Mouse (Mus musculus) mesoderm, embryonic 11.5 days (tissue): ENCODE measurements around the gene Rpl22l1.
"Not testable (repeated sequence)": the region's sequence is repeated elsewhere in the genome, so short reads cannot be mapped to it uniquely, and the experiment has no call there.

ENCODE experiments used
- DNase-seq: peaks from one replicate; pipeline ENCODE4 v3.0.0-alpha.2; 2012; ENCODE audit warnings: low read depth, low spot score

The Rpl22l1 gene

DNA sequence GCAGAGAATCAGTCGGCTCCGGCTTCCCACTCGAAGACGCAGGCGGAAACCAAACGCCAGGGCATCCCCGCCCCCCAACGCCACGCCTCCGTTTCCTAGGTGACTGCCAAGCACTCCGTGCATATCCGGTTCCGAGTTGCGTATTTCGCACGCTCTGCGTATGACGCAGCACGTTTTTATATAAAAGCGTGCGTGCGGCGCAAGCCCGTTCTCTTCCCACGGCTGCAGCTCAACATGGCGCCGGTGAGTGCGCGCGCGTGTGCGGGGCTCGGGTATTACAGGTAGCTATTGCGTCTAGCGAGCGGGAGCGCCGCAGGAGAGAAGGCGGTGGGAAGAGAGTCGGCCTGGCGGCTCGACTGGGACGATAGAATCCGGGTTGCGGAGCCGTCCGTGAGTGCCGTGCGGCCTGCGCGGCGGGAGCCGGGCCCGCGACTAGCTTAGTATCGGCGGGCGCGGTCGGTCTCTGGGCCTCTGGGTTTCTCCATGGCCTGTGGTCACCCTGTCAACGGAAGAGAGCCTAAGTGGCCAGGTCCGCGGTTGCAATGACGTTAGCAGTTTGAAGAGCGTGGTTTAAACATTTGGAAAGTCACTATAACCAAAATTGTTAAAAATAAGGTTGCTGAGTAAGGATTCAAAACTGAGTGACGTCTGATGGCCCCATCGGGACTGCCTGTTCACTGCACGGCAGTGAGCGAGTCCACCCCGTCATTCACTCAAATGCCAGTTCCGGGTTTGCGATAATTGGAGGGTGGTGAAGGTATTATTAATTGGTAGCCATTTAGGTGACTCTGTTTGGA is at the start of gene Rpl22l1:
Gene Rpl22l1, plus strand, starts transcription at position 136 of the 797 bp plus-strand sequence.
- peak; percentile 98 for DNase-seq

DNA sequence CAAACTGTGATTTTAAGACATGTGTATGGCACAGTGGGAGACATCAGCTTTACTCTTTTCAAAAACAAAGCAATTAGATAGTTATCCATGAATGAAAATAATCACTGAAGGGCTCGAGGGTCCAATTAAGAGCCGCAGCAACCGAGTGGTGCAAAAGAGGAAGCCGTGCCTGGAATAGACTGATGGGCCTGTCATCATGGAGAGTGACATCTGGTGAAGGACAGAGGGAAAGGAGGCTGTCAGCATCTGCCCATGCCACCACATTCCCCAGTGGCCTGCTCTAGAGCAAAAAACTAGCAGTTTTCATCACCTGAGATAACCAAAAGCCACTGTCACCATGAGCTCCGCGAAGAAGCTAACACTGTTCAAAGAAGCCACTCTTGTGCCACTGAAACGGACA is 49.8 kb upstream of the Rpl22l1 start:
- no peak for DNase-seq

DNA sequence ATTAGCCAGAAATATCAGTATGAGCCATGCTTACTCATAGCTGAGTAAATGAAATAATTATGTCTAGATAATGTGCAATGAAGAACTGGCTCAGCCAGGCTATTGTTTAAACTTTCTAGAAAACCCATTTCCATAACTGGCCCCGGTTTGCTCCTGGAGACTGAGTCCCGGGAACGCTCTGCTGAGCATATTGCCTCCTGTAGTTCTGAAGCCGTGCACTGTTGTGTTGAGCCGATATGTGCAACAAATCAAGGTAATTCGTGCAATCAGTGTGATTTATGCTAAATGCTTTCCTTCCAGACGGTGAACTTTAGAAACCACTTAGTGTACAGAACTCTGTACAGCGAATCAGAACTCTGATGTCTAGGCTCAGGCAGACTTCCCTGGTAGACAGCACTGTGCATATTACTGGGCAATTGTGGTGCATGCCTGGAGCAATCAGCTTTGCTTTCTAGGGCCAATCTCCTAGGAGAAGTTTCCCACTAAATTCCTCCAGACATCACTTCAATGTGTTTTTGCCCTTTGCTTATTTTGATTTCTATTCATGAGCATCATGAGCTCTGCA is 43.9 kb upstream of the Rpl22l1 start:
- no peak for DNase-seq

DNA sequence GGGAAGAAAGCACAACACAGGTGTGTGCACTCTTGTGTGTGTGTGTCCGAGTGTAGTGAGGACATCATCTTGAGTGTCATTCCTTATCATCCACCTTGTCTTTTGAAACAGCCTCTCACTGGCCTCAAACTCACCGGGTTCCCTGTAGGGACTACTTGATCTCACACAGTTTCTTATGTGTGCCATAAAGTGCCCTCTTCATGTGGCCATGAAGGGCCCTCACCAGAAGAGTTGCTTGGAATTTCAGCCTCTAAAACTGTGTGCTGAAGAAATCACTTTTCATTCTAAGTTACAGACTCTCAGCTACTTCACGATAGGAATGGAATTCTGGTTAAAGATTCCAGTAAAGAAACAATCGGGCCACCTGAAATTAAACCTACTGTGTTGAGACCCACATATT is 38.3 kb upstream of the Rpl22l1 start:
- DNase-seq = no peak

DNA sequence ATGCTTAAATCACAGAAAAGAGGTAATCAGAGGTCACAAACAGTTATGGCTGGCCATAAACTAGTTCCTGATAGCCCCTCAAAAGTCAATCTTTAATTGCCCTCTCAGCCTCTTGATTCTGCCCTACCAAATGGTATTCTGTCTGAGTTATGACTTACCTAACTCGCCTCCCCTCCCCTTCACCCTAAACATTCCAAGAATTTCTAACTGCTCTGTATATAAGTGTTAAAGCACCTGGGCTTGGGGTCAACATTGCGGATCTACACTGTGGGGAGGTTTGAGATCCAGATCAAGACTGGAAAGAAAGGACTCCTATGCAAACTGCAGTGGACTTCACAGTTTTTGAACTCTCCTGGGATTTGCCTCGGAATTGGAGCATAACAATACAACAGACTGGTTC is 37.0 kb upstream of the Rpl22l1 start:
- no peak for DNase-seq

DNA sequence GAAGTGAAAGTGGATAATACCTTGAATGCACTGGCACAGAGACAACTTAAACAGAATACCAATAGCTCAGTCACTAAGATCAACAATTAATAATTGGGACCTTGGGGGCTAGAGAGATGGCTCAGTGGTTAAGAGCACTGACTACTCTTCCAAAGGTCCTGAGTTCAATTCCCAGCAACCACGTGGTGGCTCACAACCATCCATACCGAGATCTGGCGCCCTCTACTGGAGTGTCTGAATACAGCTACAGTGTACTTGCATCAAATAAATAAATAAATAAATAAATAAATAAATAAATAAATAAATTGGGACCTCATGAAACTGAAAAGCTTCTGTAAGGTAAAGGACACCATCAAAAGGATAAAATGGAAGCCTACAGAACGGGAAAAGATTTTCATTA is 32.3 kb upstream of the Rpl22l1 start:
- not testable (repeated sequence) for DNase-seq

DNA sequence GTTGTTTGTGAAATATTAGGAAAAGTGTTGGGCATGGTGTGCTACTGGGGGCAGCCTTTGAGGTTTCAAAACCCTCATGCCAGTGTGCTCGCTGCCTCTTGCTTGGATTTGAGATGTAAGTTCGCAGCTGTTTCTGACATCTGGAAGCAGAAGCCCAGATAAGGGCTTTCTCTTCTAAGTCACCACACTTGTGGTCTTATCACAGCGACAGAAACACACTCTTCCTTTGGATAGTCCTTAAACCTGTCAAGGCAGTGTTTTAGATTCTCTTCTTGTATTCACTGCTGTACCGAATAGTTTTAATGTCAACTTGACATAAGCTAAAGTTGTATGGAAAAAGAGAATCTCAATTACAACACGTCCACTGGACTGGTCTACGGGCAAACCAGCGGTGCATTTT is 29.9 kb upstream of the Rpl22l1 start:
- no peak for DNase-seq

DNA sequence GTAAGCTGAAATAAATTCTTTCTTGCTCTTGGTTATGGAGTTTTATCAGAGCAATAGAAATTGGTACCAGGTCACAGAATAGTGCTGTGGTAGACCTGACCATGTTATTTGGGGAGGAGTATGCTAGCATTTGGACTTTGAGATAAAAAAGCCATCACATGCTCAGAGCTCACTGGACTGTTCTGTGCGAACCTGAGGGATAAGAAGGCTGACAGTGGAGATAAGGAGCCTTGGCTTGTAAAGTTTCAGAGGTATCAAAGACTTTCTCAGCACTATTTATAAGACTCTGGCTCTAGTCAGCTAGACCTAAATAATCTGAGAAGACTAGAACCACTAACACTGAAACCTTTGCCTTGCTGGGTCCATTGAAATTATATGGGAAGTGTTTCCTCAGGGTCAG is 29.3 kb upstream of the Rpl22l1 start:
- DNase-seq = no peak

DNA sequence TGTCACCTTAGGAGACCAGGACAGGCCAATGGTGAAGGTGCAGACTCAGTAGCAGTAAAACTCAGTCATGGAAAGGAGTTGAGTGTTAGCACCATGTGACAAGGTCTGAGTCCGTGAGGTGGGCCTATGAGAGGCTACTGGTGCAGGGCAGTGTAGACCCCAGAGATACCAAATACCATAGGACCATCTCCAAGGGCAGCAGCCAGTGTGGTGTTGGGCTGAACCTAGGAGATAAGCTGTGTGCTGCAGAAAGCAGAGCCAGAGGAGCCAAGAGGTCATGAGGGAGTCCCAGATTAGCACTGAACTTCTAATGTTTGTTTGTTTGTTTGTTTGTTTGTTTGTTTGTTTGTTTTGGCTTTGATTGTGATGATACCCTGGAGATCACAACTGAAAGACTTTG is 28.7 kb upstream of the Rpl22l1 start:
- no peak for DNase-seq

DNA sequence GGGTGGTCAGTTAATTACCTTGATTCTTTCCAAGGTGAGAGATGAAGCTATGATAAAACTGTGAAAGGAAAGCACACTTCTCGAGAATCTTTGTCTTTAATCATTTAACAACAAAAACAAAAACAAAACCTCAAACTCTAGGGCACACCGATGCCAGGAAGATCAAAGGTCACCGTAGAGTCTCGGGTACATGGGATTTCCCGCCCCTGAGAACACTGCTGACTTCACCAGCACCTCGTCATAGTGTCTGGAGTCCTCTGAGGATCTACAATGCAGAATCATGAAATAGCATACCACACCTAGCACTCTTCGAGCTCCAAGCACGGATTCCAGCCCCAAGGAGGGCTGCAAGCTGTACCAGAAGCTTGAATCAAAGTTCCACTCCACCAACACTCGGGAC is 24.7 kb upstream of the Rpl22l1 start:
- DNase-seq = no peak

DNA sequence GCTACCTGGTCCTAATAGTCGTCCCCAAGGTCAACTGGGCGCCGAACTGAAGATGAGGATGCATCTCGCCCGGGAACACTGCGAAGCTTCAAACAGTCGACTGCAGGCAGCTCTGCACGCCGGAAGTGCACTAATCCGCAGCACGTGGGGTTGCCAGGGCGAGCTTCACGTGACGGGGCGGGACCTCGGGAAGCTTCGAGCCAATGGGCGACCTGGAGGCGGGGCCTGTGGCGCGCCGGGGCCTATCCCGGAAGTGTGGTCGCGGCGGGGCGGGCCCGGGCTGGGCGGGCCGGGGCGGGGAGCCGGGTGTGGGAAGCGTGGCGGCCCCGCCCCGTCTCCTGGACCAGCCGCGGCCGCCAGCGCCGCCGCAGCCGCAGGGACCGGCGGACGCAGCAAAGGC is 24.2 kb upstream of the Rpl22l1 start, which contains the start of gene Eif5a2:
Gene Eif5a2, plus strand, starts transcription at position 283 of the 400 bp plus-strand sequence.
- DNase-seq = peak; percentile 92

DNA sequence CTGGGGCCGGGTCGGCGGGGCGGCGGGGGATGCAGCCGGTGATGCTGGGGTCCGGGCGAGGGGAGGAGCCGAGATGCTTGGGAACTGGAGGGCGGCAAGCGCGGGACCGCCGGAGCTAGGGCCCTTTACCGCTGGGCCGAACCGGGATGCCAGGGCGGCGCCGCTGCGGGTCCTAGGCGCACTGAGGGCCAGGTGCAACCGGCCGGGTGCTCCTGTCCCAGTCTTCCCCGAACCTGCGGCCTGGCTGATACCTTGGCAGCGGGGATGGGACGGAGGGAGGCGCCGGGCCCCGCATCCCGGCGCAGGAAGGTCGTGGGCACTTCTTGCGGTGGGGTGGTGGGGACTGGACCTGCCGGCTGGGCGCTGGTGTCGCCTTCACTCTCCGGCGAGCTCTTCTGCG is 23.8 kb upstream of the Rpl22l1 start:
- no peak for DNase-seq

DNA sequence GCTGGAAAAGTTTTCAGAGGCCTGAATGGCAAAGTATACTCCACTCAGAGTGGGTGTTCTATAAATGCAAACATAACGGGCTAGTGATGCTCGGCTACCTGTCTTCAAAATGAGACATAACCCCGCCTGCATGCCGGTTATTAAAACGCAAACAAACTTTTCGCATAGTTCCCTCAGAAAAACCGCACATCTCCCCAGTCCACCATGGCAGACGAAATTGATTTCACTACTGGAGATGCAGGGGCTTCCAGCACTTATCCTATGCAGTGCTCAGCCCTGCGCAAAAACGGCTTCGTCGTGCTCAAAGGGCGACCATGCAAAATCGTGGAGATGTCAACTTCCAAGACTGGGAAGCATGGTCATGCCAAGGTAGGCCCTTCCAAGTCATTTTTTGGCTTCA is 23.4 kb upstream of the Rpl22l1 start:
- DNase-seq = no peak

DNA sequence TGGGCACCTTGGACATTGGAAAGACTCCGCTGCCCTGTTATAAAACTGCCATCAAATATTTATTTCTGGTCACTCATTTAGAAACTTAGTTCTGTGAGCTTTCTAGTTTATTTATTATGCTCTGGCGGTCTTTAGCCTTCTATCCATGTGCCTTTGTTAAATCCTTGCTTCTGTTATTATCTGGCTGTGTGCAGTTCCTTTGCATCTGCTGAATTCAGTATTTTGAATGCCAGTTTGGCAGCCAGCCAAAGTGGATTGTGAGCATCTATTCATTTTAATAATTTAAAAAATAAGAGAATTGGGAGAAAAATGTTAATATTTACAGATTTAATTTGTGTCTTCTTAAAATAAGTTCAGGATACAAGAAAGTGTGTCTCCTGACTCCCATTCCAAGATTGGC is 21.1 kb upstream of the Rpl22l1 start:
- DNase-seq = no peak

DNA sequence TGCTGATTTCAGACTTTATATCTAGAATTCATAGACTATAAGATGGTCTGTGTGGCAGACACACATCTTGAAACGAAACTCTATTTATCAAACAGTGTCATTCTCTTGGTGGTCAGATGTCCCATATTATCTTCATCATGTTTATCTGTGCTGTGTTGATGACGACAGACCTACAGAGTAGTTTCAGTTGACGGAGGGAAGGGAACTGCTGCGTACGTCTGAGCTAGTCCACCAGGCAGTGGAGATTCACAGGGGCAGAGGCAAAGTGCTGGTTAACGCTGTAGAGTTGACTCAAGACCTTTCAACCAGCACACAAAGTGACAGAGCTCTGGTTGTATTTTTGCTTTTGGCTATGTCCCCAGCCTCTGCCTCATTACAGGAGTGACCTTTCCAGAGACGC is 10.4 kb upstream of the Rpl22l1 start:
- no peak for DNase-seq

DNA sequence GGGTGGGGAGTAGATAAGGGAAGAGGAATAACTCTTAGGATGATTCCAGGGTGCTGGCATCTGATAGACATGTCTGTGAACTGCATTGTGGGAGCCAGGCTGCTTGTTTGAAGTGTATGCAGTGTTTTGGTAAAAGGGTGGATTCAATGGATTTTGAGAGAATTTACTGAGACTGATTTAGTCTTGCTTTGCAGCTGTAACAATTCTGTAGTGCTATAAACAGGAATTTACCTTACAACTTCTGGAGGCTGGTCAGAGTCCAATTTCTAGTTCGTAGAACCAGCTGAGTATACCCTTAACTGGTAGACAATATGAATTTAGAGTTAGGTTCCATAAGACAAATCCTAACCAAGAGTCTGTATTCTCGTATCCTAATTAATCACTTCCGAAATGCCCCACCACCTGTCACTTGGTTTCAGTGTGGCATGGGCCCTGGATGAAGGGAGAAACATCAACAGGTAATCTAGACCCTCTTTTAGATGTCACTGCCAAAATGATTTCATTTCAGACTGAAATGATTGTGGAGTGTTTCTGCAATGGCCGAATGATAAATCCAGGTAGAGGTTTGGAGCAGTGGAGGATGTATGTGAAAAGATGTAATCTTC is 2.9 kb downstream of the Rpl22l1 start:
- no peak for DNase-seq

DNA sequence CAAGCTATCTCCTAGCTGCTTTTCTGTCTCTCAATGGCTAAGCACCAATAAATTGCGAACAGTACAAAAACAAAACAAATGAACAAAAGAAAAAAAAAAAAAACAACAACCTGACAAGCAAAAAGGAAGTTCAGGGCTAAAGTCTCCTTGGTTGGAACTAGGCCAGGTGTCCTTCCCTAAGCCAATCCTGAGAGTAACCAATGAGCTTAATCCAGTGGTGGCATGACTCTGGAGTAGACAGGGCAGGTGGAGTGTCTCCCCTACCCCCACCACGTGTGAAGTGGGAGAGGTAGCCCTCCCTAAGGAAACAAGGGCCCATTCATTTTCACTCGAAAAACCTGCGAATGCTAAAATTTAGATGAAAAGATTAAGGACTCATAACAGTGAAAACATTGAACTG is 6.2 kb downstream of the Rpl22l1 start:
- no peak for DNase-seq

DNA sequence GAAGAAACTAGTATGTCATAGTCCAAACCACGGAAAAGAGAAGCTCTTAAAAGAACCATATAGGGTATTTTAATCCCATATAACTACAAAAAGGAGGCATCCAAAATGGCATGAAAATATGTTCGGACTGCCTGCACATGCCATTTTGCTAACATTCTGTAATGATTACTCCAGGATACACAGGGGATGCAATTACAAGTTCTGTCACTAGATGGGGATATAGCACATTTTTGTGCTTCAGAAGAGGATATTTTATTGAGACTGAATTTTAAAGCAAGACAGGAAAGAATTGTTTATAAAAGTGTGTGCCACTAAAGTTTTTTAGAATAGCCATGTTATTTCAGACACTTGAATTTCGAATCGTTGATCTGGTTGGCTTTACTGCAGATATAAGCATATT is 9.1 kb downstream of the Rpl22l1 start:
- DNase-seq = peak; percentile 80

DNA sequence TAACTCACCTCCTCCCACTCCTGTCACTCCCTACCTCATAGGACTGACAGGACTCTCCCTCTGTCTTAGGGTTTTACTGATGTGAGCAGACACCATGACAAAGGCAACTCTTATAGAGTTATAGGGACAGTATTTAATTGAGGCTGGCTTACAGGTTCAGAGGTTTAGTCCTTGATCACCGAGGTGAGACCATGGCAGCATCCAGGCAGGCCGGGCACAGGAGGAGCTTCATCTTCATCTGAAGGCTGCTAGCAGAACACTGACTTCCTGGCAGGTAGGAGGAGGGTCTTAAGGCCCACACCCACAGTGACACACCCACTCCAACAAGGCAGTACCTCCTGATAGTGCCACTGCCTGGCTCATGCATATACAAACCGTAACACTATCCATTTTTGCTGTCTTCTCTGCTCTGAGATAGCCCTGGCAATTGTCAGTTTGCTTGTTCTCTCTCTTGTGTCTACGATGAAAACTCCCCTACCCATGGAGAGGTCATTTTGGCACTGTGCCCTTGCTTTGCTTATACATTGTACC is 10.8 kb downstream of the Rpl22l1 start:
- DNase-seq = no peak

DNA sequence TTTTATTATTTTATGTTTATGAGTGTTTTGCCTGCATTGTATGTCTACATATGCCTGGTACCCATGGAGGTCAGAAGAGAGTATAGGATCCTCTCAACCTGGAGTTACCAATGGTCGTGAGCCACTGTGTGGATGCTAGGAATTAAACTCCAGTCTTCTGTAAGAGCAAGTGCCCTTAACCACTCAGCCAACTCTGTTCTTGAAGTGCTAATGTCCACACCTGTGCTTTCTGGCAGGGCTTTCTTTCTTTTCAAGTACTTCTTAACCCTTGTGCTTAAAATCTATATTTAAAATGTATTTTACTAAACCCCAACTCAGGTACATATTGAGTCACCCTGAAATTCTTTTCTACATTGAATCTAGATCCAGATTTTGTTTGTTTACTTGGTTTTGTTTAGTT is 21.0 kb downstream of the Rpl22l1 start:
- no peak for DNase-seq

DNA sequence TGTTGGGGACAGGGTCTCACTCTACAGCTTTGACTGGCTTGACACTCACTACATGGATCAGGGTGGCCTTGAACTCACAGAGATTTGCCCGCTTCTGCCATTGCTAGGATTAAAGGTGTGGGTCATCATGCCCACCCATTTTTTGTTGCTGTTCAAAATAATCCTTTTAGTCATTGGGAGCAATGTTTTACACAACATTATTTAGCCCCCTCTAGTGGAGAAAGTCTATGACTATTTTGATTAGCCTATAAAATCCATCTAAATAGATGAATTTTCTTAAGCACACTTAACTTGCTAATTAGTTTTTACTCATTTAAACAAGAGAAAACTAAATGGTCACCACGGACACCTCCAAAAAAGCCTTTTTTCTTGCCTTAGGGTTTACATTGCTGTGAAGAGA is 22.4 kb downstream of the Rpl22l1 start:
- DNase-seq = no peak

DNA sequence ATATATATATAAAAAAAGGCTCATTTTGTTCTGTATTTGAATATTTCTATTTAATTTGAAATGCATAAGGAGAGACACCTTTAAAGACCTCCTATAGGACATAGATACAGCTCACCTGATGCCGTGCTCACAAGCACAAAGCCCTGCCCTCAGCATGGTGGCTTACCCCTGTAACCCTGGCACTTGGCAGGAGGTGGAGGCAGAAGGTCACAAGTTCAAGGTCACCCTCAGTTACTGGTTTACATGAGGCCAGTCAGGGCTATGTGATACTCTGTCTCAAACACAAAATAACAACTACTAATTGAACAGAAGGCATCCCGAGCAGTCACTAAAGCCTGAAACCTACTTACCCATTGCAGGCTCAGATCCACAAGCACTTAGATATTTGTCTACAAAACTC is 24.2 kb downstream of the Rpl22l1 start:
- DNase-seq = no peak
